Mouse (Mus musculus): Measurements from ENCODE around the gene Mgat4c. TPM values are rescaled to one million over a fixed set of nuclear protein-coding genes. Genes with fewer than 3 reads are reported as not detected.

Mgat4c gene
- polyA plus RNA-seq, 1 experiment from 2014 or later: 0.16 TPM

DNA sequence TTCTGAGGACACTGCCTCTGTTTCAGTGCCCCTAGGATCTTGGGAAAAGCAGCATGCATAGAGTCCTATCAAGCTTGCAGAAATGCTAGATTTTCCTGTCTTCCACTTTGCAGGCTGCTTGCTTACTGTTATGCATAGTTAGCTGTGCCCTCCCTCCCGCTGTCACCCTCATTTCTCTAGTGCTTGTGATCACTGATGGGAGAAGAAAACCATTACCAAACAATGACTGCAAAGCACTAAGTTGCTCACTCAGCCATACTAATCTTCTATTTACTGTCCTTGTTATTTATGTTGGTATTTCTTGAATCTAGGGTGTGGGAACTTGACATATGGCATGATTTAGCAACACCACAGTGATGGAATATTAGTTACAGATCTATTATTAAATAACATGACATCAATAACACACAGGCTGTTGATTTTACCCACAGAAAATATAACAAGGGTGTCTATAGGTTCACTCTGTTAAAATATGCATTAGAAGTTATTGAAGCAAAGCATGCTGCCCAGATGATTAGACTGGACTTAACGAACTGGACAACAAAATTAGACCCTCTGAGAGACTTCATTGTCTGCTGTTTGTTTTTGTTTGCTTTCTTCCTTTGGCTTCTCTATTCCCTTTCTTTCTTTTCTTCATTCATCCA lies 117.7 kb downstream of the Mgat4c start:
- Histone ChIP-seq H3K4me2 (ENCODE audit: low read depth, low read length) (no peak overlapping the region), H3K4me3 (ENCODE audit: low read length) (no peak overlapping the region), H3K9me3 (replicated peaks; ENCODE audit: control insufficient read depth, low read length) (no peaks in the 10 kb centered on the region), H3K27ac (ENCODE audit: low read length) (no peak overlapping the region), H3K9ac (ENCODE audit: low read length) (no peak overlapping the region), H3K4me1 (ENCODE audit: control insufficient read depth, insufficient read depth, low read length) (no peaks in the 10 kb centered on the region), H3K27me3 (ENCODE audit: control insufficient read depth, insufficient read depth, low read length) (no peaks in the 10 kb centered on the region), H3K36me3 (ENCODE audit: control insufficient read depth, insufficient read depth) (no peaks in the 10 kb centered on the region)
- WGBS: 75% methylated on average over 2 of the region's 2 CpGs
- ATAC-seq (replicated peaks; ENCODE audit: extremely low read depth, insufficient read depth, low FRiP score): no peak

DNA sequence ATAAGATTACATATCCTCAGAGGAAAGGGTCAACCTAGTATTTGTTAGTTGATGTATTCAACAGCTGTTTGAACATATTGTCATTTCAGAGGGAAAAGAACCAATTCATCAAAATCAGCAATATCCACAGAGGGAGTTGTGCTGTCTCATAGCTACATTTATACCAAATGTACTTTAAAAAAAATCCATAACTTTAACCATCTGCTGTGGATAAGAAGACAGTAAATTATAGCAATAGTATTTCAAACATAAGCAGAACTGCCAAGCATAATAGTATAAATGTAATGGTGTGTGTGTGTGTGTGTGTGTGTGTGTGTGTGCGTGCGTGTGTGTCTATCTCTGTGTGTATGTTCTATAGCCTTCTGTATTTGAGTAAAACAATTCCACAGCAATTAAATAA lies 127.5 kb downstream of the Mgat4c start:
- no peaks in the 10 kb centered on the region for H3K9me3 ChIP-seq (replicated peaks; ENCODE audit: control insufficient read depth, low read length)
- 80% methylated on average over 2 of the region's 2 CpGs for WGBS

DNA sequence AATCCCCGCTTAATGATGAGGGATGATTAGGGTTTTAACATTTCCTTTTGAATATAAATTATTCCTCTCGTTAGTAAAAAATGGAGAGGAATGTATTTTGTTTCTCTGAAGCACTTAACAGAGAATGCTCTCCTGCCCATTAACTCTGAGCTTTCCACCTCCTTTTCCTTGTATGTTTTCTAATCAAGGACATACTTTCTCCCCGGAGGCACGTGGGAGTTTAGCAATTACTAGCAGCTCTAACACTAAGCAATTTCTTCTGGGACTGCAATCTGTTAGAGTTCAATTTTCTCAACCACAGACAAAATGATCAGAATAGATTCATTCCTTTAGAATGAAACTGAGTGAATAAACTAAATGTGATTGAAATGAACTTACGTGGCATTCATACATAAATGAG lies 135.6 kb downstream of the Mgat4c start:
- H3K4me1 ChIP-seq (ENCODE audit: control insufficient read depth, insufficient read depth, low read length): no peaks in the 10 kb centered on the region
- no peak overlapping the region for H3K4me3 ChIP-seq (ENCODE audit: low read length)
- WGBS: 79% methylated on average over 5 of the region's 5 CpGs
- no peak overlapping the region for H3K27ac ChIP-seq (ENCODE audit: low read length)
- no peaks in the 10 kb centered on the region for H3K36me3 ChIP-seq (ENCODE audit: control insufficient read depth, insufficient read depth)
- no peak for ATAC-seq (replicated peaks; ENCODE audit: extremely low read depth, insufficient read depth, low FRiP score)
- no peaks in the 10 kb centered on the region for H3K9me3 ChIP-seq (replicated peaks; ENCODE audit: control insufficient read depth, low read length)
- H3K27me3 ChIP-seq (ENCODE audit: control insufficient read depth, insufficient read depth, low read length): no peaks in the 10 kb centered on the region
- H3K9ac ChIP-seq (ENCODE audit: low read length): no peak overlapping the region
- no peak overlapping the region for H3K4me2 ChIP-seq (ENCODE audit: low read depth, low read length)

More for the DNA sequence above, 127.5 kb downstream of the Mgat4c start:
- Histone ChIP-seq H3K27me3 (ENCODE audit: control insufficient read depth, insufficient read depth, low read length) (no peaks in the 10 kb centered on the region), H3K4me2 (ENCODE audit: low read depth, low read length) (no peak overlapping the region), H3K36me3 (ENCODE audit: control insufficient read depth, insufficient read depth) (no peaks in the 10 kb centered on the region), H3K4me3 (ENCODE audit: low read length) (no peak overlapping the region), H3K9ac (ENCODE audit: low read length) (no peak overlapping the region), H3K4me1 (ENCODE audit: control insufficient read depth, insufficient read depth, low read length) (no peaks in the 10 kb centered on the region), H3K27ac (ENCODE audit: low read length) (no peak overlapping the region)
- no peak for ATAC-seq (replicated peaks; ENCODE audit: extremely low read depth, insufficient read depth, low FRiP score)

DNA sequence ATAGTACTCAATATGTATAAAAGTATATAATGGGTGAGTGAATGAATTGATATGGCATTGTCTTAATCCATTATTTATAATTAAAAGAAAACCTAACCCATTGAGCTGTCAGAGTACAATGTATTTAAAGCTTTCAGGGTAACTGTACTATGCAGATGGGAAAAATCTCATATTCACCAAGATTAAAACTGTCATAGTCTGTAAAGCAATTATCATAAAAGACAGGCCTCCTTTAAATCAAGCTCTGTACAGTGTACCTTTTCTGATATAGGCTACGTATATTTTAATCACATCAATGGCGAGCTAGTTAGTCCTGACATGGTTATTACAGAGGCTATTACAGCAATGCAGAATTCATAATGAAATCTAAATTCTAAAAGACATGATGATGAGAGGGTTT lies 146.7 kb downstream of the Mgat4c start:
- WGBS: 84% methylated on average over 2 of the region's 2 CpGs
- H3K4me1 ChIP-seq (ENCODE audit: control insufficient read depth, insufficient read depth, low read length): no peaks in the 10 kb centered on the region
- H3K36me3 ChIP-seq (ENCODE audit: control insufficient read depth, insufficient read depth): no peaks in the 10 kb centered on the region
- H3K27ac ChIP-seq (ENCODE audit: low read length): no peak overlapping the region
- H3K4me2 ChIP-seq (ENCODE audit: low read depth, low read length): no peak overlapping the region
- no peak for ATAC-seq (replicated peaks; ENCODE audit: extremely low read depth, insufficient read depth, low FRiP score)
- no peaks in the 10 kb centered on the region for H3K9me3 ChIP-seq (replicated peaks; ENCODE audit: control insufficient read depth, low read length)
- no peak overlapping the region for H3K9ac ChIP-seq (ENCODE audit: low read length)
- no peaks in the 10 kb centered on the region for H3K27me3 ChIP-seq (ENCODE audit: control insufficient read depth, insufficient read depth, low read length)
- H3K4me3 ChIP-seq (ENCODE audit: low read length): no peak overlapping the region

DNA sequence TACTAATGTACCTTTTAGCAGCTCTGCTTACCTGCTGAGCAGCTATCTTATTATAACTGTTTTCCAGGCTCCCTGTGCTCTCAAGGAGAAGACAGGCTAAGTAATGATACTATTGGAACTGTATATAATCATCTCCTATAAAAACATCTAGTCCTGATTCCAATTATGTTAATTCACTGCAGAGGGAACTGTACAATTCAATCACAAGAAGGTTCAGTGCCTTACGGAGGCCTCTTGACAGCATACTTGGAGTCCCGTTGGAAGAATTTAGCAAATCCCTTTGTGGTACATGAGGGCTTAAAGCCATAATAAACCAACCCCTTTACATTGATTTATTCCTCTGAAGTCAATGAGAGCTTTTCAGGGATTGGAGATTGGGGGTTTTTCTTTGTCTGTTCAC lies 174.8 kb downstream of the Mgat4c start:
- Histone ChIP-seq H3K27ac (ENCODE audit: low read length) (no peak overlapping the region), H3K4me3 (ENCODE audit: low read length) (no peak overlapping the region), H3K36me3 (ENCODE audit: control insufficient read depth, insufficient read depth) (no peaks in the 10 kb centered on the region), H3K9ac (ENCODE audit: low read length) (no peak overlapping the region), H3K27me3 (ENCODE audit: control insufficient read depth, insufficient read depth, low read length) (no peaks in the 10 kb centered on the region), H3K4me1 (ENCODE audit: control insufficient read depth, insufficient read depth, low read length) (no peaks in the 10 kb centered on the region), H3K9me3 (replicated peaks; ENCODE audit: control insufficient read depth, low read length) (no peaks in the 10 kb centered on the region), H3K4me2 (ENCODE audit: low read depth, low read length) (no peak overlapping the region)
- no peak for ATAC-seq (replicated peaks; ENCODE audit: extremely low read depth, insufficient read depth, low FRiP score)
- WGBS: 72% methylated on average over 2 of the region's 2 CpGs

DNA sequence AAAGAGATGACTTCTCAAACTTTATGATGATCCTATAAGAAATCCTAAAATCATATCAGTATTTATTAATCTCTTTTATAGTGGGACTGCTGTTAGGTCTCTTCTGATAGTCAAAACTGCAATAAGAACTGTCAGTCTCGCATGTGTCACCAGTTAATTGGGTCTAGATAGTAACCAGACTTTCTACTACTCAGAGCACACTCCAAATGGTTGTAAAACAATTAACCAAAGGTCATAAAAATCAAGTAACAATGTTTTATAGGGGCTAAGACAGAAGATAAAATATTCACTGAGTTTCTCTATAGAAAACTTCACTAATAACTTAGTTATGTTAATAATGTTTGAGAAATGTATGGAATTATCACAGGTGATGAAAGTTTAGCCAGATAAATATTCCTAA lies 208.6 kb downstream of the Mgat4c start:
- ATAC-seq (replicated peaks; ENCODE audit: extremely low read depth, insufficient read depth, low FRiP score): no peak
- Histone ChIP-seq H3K36me3 (ENCODE audit: control insufficient read depth, insufficient read depth) (no peaks in the 10 kb centered on the region), H3K27me3 (ENCODE audit: control insufficient read depth, insufficient read depth, low read length) (no peaks in the 10 kb centered on the region), H3K4me3 (ENCODE audit: low read length) (no peak overlapping the region), H3K4me1 (ENCODE audit: control insufficient read depth, insufficient read depth, low read length) (no peaks in the 10 kb centered on the region), H3K9ac (ENCODE audit: low read length) (no peak overlapping the region), H3K27ac (ENCODE audit: low read length) (no peak overlapping the region), H3K4me2 (ENCODE audit: low read depth, low read length) (no peak overlapping the region), H3K9me3 (replicated peaks; ENCODE audit: control insufficient read depth, low read length) (no peaks in the 10 kb centered on the region)
- 74% methylated on average over 1 of the region's 1 CpGs for WGBS

DNA sequence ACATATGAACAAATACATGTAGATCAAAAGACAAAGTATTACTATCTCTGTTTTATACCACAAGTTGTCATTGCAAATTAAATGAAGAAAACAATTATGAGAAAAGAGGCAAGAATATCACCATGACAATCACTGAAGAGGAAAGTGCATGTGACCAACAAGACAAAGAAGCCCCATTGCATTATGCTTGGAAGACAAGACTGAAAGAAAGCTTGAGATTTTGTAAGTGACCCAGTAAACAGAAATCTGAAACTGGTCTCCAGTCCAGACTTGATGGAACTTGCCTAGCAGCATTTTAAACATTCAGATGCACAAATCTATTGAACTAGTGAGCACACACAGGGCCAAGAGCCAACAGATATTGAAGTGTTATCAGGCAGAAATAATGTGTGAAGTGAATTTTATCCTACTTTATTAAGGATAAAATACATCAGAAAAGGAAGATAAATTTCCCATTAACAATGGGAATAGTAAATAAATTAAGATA lies 236.1 kb downstream of the Mgat4c start:
- Histone ChIP-seq H3K27ac (ENCODE audit: low read length) (no peak overlapping the region), H3K36me3 (ENCODE audit: control insufficient read depth, insufficient read depth) (no peaks in the 10 kb centered on the region), H3K9ac (ENCODE audit: low read length) (no peak overlapping the region), H3K4me2 (ENCODE audit: low read depth, low read length) (no peak overlapping the region), H3K4me1 (ENCODE audit: control insufficient read depth, insufficient read depth, low read length) (no peaks in the 10 kb centered on the region), H3K27me3 (ENCODE audit: control insufficient read depth, insufficient read depth, low read length) (no peaks in the 10 kb centered on the region), H3K4me3 (ENCODE audit: low read length) (no peak overlapping the region), H3K9me3 (replicated peaks; ENCODE audit: control insufficient read depth, low read length) (no peaks in the 10 kb centered on the region)
- no peak for ATAC-seq (replicated peaks; ENCODE audit: extremely low read depth, insufficient read depth, low FRiP score)

DNA sequence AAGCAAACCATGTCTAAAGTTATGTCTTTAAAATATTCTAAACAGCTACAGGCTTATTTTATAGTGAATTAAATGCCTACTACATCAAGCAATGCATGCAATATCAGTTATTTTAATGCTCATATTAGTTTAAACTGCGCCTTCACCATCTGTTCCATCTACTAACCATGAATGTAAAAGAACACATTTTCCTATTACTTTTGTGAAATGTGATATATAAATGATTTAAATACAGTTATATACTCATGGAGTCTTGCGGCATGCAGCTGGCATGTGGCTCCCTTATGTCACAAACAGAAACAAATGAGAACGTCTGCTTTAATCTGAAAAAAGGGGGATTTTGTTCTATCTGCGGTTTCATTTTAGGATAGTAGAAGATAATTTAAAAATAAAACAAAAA lies 316.3 kb downstream of the Mgat4c start:
- 78% methylated on average over 4 of the region's 4 CpGs for WGBS
- H3K4me2 ChIP-seq (ENCODE audit: low read depth, low read length): no peak overlapping the region
- no peak overlapping the region for H3K4me3 ChIP-seq (ENCODE audit: low read length)
- H3K27ac ChIP-seq (ENCODE audit: low read length): no peak overlapping the region
- no peaks in the 10 kb centered on the region for H3K36me3 ChIP-seq (ENCODE audit: control insufficient read depth, insufficient read depth)
- H3K9ac ChIP-seq (ENCODE audit: low read length): no peak overlapping the region
- no peaks in the 10 kb centered on the region for H3K27me3 ChIP-seq (ENCODE audit: control insufficient read depth, insufficient read depth, low read length)
- no peaks in the 10 kb centered on the region for H3K4me1 ChIP-seq (ENCODE audit: control insufficient read depth, insufficient read depth, low read length)
- no peaks in the 10 kb centered on the region for H3K9me3 ChIP-seq (replicated peaks; ENCODE audit: control insufficient read depth, low read length)
- no peak for ATAC-seq (replicated peaks; ENCODE audit: extremely low read depth, insufficient read depth, low FRiP score)

DNA sequence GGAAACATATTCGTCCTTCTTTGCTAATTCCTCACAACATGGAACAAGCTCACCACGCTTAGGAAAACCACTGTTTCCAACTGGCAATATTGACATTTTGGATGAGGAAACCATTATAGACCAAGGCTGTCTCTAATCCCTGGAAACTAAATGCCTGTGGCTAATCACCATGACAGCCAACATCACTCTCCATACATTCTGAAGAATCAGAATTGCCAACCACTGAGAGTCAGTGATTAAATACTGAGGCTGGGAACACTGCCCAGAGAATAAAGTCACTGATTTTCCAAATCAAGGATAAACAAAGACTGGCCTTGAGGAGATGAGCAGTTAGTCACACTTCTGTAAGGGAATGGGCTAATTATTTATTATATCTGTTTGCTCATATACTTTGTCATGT lies 361.2 kb downstream of the Mgat4c start:
- H3K4me1 ChIP-seq (ENCODE audit: control insufficient read depth, insufficient read depth, low read length): no peaks in the 10 kb centered on the region
- no peak overlapping the region for H3K27ac ChIP-seq (ENCODE audit: low read length)
- H3K9ac ChIP-seq (ENCODE audit: low read length): no peak overlapping the region
- H3K9me3 ChIP-seq (replicated peaks; ENCODE audit: control insufficient read depth, low read length): no peaks in the 10 kb centered on the region
- no peak for ATAC-seq (replicated peaks; ENCODE audit: extremely low read depth, insufficient read depth, low FRiP score)
- no peak overlapping the region for H3K4me3 ChIP-seq (ENCODE audit: low read length)
- WGBS: 65% methylated on average over 2 of the region's 2 CpGs
- no peak overlapping the region for H3K4me2 ChIP-seq (ENCODE audit: low read depth, low read length)
- no peaks in the 10 kb centered on the region for H3K27me3 ChIP-seq (ENCODE audit: control insufficient read depth, insufficient read depth, low read length)
- no peaks in the 10 kb centered on the region for H3K36me3 ChIP-seq (ENCODE audit: control insufficient read depth, insufficient read depth)
